Mouse (Mus musculus): Measurements from ENCODE around the gene Ceacam12.
"Not testable (repeated sequence)": the region's sequence is repeated elsewhere in the genome, so short reads cannot be mapped to it uniquely, and the experiment has no call there.

Gene Ceacam12

DNA sequence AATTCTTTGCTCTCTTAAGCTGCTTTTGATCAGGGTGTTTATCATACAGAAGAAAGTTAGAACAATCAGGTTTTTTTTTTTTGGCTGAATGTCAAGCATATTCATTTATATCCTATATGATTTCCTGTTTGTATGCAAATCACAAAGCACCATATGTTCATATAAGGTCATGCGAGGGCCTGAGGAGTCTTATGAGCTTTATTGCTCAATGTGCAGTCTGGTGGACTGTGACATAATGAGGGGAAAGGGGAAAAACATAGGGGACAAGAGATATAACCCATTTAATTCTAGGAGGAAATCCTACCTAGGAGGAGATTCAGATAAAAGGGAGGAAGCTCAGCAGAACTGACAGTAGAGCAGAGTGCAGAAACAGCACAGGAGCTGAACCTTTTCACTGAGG, at the start of gene Ceacam12:
TSS of gene Ceacam12 (plus strand) at position 301 of the 400 bp plus-strand sequence.
- no peak for DNase-seq (ENCODE audit: low spot score in 2 of 2)

DNA sequence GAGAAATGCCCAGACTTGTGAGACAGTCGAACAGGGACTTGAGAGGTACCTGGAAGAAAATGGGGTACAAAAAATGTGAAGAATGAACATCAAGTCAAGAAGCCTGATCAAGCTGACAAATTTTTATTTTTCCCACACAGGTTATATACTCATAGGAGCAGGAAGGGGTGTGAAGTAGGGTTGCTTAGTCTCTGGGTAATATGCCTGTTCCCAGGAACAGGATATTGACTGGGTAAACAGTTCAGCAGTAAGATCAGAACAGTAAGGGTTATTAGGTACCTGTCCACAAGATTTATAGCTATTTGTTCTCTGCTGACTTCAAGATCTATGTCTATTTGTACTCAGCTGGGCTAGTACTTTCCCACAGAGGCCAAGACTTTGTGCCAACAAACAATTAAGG, 8.1 kb downstream of the Ceacam12 start:
- not testable (repeated sequence) for DNase-seq (ENCODE audit: low spot score in 2 of 2)

DNA sequence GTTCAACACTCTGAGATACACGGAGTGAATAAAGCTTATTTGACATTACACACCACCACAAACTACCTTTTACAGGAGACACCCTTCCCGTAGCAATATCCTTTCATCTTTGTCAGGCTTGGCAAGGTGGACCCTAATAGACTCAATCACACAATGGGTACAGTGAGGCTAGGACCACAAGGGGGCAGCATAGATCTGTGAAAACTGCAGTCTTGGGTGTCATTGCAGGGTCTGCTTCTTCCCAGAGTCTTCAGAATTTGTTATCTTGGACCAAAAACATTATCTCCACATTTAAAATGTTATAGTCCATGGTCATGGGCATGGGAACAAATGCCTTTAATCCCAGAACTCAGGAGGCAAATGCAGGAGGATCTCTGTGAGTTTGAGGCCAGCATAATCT, 35.1 kb downstream of the Ceacam12 start:
- DNase-seq (ENCODE audit: low spot score in 2 of 2): no peak
